Mouse (Mus musculus): ENCODE data around the gene Tmem230. TPM values are rescaled to one million over a fixed set of nuclear protein-coding genes. Genes with fewer than 3 reads are reported as not detected.

The Tmem230 gene
- polyA plus RNA-seq, 1 experiment: 67.0 TPM

DNA sequence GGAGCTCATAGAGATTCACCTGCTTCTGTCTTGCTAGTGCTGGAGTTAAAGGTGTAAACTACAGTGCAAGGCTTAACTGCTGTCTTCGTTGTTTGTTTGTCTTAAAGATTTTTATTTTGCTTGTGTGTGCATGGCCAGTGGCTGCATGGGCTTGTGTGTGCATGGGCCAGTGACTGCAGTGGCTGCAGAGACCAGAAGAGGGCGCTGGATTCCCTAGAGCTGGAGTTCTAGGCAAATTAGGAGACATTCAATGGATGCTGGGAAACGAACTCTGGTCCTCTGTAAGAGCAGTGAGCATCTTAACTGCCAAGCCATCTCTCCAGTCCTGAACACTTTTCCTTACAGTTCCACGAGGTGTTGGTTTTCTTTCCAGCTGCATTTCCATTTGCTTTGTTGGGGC, 27.9 kb upstream of the Tmem230 start:
- no peak for DNase-seq
- Histone ChIP-seq H3K4me3 (replicated peaks; ENCODE audit: extremely low read depth, low read depth, low read length) (no peak overlapping the region), H3K4me1 (ENCODE audit: control insufficient read depth, insufficient read depth, low read length) (peaks cover 11% of the 10 kb centered on the region)
- WGBS: 76% methylated on average over 4 of the region's 4 CpGs
- TF ChIP-seq CTCF (IDR thresholded peaks at IDR 0.05; ENCODE audit: insufficient read depth, low read length): 0 out of 2 replicates have a peak, but pooled peaks have one; percentile 12
- TF ChIP-seq POLR2A (IDR thresholded peaks at IDR 0.05; ENCODE audit: borderline replicate concordance, extremely low read depth, low read depth, low read length): no peak

DNA sequence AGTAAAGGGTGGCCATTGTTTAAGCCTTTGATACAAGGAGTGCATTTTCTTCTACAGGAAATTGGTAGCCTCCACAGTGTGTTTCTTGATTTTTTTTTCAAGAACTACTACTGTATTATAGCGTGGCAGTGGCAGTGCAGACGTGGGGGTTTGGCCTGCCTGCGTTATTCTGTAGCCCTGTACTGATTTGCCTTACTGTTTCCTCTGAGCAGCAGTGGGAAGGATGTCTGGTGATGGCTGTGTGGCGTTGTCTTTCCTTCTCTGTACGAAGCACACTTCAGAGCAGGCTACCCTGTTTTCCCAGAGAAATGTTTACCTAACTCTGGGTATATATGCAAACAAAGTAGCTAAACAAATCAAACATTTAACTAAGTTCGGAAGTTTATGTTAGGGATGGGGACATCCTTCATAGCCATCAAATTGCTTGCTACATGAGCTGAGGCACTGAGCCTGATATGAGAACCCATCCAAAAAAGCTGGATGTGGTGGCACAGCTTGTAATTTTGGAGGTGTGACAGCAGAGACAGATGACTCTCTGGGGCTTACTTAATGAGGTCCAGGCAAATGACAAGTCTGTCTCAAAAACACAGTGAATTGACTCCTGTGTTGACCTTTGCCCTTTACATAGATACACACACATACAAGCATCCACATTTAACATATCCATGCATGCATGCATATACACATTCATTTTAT, 25.2 kb upstream of the Tmem230 start:
- no peak for DNase-seq
- 28% methylated on average over 6 of the region's 6 CpGs for WGBS
- Histone ChIP-seq H3K4me1 (ENCODE audit: control insufficient read depth, insufficient read depth, low read length) (peaks cover 12% of the 10 kb centered on the region), H3K4me3 (replicated peaks; ENCODE audit: extremely low read depth, low read depth, low read length) (no peak overlapping the region)
- TF ChIP-seq POLR2A (IDR thresholded peaks at IDR 0.05; ENCODE audit: borderline replicate concordance, extremely low read depth, low read depth, low read length): no peak
- no peak for TF ChIP-seq CTCF (IDR thresholded peaks at IDR 0.05; ENCODE audit: insufficient read depth, low read length)

DNA sequence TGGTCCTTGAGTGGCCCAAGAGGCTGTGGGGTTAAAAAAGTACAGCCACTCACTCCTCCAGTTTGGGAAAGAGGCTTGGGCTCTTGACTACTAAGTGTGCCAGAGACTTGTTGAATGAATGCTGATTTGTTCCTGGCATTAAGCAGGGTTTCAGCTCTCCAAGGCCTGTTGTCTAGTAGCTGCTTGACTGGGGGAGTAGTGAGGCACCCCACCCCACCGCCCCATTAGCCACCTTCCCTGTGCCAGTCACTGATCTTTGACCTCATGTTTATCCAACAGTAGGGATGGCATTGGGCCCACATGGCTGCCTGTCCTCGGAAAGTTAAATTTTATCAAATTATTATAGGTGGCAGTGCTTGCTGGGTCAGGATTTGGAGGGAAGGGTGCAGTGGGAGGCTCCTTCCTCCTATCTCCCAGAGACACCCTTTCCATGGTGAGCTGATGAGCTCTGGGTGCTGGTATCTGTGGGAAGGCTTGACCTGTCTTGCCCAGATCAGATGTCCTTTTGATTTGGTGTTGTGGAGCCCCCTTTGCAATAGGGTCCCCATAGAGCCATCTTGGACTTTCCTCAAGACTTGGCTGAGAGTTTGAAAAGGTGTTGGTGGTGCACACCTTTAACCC, 22.8 kb upstream of the Tmem230 start:
- peaks cover 17% of the 10 kb centered on the region for H3K4me1 ChIP-seq (ENCODE audit: control insufficient read depth, insufficient read depth, low read length)
- no peak for TF ChIP-seq POLR2A (IDR thresholded peaks at IDR 0.05; ENCODE audit: borderline replicate concordance, extremely low read depth, low read depth, low read length)
- TF ChIP-seq CTCF (IDR thresholded peaks at IDR 0.05; ENCODE audit: insufficient read depth, low read length): no peak
- no peak overlapping the region for H3K4me3 ChIP-seq (replicated peaks; ENCODE audit: extremely low read depth, low read depth, low read length)
- DNase-seq: no peak
- WGBS: 35% methylated on average over 2 of the region's 2 CpGs

DNA sequence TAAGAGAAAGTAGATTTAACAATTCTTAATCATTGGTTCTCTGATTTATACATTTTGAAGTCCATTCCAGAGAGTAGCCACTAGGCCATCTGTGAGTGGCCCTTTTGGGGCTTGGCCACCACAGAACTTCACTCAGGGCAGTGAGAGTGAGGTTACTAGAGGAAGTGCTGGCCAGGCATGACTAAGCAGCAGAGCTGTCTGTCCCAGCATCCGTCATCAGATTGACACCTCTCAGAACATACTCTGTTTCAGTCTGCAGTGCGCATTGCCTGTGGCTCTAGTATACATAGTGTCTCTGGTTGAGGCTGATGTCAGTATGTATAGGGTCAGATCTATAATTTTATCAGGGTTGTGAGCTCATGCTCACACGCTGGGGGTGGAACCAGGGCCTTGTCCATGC, 21.6 kb upstream of the Tmem230 start:
- DNase-seq: no peak
- TF ChIP-seq POLR2A (IDR thresholded peaks at IDR 0.05; ENCODE audit: borderline replicate concordance, extremely low read depth, low read depth, low read length) (no peak), CTCF (IDR thresholded peaks at IDR 0.05; ENCODE audit: insufficient read depth, low read length) (no peak)
- Histone ChIP-seq H3K4me1 (ENCODE audit: control insufficient read depth, insufficient read depth, low read length) (peaks cover 17% of the 10 kb centered on the region), H3K4me3 (replicated peaks; ENCODE audit: extremely low read depth, low read depth, low read length) (no peak overlapping the region)
- WGBS: 65% methylated on average over 3 of the region's 3 CpGs

GRCm38 (mm10) chr2:132266086-132266485, 18.5 kb upstream of the Tmem230 start:
- TF ChIP-seq POLR2A (IDR thresholded peaks at IDR 0.05; ENCODE audit: borderline replicate concordance, extremely low read depth, low read depth, low read length) (no peak), CTCF (IDR thresholded peaks at IDR 0.05; ENCODE audit: insufficient read depth, low read length) (no peak)
- Histone ChIP-seq H3K4me1 (ENCODE audit: control insufficient read depth, insufficient read depth, low read length) (peaks cover 15% of the 10 kb centered on the region), H3K4me3 (replicated peaks; ENCODE audit: extremely low read depth, low read depth, low read length) (no peak overlapping the region)
- DNase-seq: no peak
- WGBS: 68% methylated on average over 3 of the region's 3 CpGs

GRCm38 (mm10) chr2:132265196-132265595, 17.6 kb upstream of the Tmem230 start:
- WGBS: 64% methylated on average over 9 of the region's 9 CpGs
- DNase-seq: no peak
- Histone ChIP-seq H3K4me3 (replicated peaks; ENCODE audit: extremely low read depth, low read depth, low read length) (no peak overlapping the region), H3K4me1 (ENCODE audit: control insufficient read depth, insufficient read depth, low read length) (peaks cover 12% of the 10 kb centered on the region)
- TF ChIP-seq POLR2A (IDR thresholded peaks at IDR 0.05; ENCODE audit: borderline replicate concordance, extremely low read depth, low read depth, low read length) (no peak), CTCF (IDR thresholded peaks at IDR 0.05; ENCODE audit: insufficient read depth, low read length) (no peak)

DNA sequence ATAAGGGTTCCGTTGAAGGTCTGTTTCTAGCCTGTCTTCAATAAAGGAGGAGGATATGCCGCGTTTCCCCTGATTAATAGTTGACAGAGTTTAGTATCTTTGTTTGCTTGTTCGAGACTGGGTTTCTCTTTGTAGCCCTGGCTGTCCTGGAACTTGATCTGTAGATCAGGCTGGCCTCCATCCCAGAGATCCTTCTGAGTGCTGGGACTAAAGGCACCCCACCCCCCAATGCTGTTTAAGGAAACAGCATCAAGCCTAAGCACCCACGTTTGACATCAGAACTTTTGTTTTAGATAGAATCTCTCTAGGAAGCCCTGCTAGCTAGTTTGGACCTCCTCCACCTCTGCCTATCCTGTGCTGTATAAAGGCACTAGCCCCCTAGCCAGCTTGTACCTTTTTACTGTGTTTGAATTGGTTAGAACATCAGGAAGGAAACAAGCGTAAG, 16.7 kb upstream of the Tmem230 start:
- Histone ChIP-seq H3K4me3 (replicated peaks; ENCODE audit: extremely low read depth, low read depth, low read length) (peak overlapping the region; percentile 87), H3K4me1 (ENCODE audit: control insufficient read depth, insufficient read depth, low read length) (peaks cover 8% of the 10 kb centered on the region)
- TF ChIP-seq CTCF (IDR thresholded peaks at IDR 0.05; ENCODE audit: insufficient read depth, low read length): no peak
- DNase-seq: no peak
- WGBS: 8% methylated on average over 6 of the region's 6 CpGs

- under 1% methylated on average over 47 of the region's 47 CpGs for WGBS
- TF ChIP-seq POLR2A (IDR thresholded peaks at IDR 0.05; ENCODE audit: borderline replicate concordance, extremely low read depth, low read depth, low read length): no peak
- no peak for TF ChIP-seq CTCF (IDR thresholded peaks at IDR 0.05; ENCODE audit: insufficient read depth, low read length)
- peak; percentile 56 for DNase-seq
- Histone ChIP-seq H3K4me3 (replicated peaks; ENCODE audit: extremely low read depth, low read depth, low read length) (peak overlapping the region; percentile 87), H3K4me1 (ENCODE audit: control insufficient read depth, insufficient read depth, low read length) (peaks cover 5% of the 10 kb centered on the region)
Measured at GRCm38 (mm10) chr2:132263421-132264265, 16.0 kb upstream of the Tmem230 start.

- peak; percentile 98 for DNase-seq
- TF ChIP-seq POLR2A (IDR thresholded peaks at IDR 0.05; ENCODE audit: borderline replicate concordance, extremely low read depth, low read depth, low read length): peak; percentile 60; the same call in 1 of the 2 replicates
- TF ChIP-seq CTCF (IDR thresholded peaks at IDR 0.05; ENCODE audit: insufficient read depth, low read length): peak; percentile 88
- under 1% methylated on average over 49 of the region's 49 CpGs for WGBS
- peaks cover 5% of the 10 kb centered on the region for H3K4me1 ChIP-seq (ENCODE audit: control insufficient read depth, insufficient read depth, low read length)
- peak within 1 kb of the TSS; percentile 87 for H3K4me3 ChIP-seq (replicated peaks; ENCODE audit: extremely low read depth, low read depth, low read length)
Measured at GRCm38 (mm10) chr2:132262879-132263398, 15.3 kb upstream of the Tmem230 start, which contains the start of gene Cds2. Cds2 (plus strand) TSS chr2:132263148.

Measured in lung, adult 2 months (tissue).